Comparison of ENCODE assay signal across 7 mouse cellular contexts in genomic region chr1:180328794-180329665, GRCm38 (mm10). TPM values are rescaled to one million over a fixed set of nuclear protein-coding genes. Genes with fewer than 3 reads are reported as not detected.
DNase-seq lines count a peak whose midpoint lies in the region; ATAC-seq and TF ChIP-seq lines count a peak whose summit lies in the region.

No protein-coding gene starts in this region.

- TF ChIP-seq CTCF in forebrain, postnatal 0 days (IDR thresholded peaks at IDR 0.05; ENCODE audit: low read depth), result peak; percentile 52
- peak; percentile 60 for TF ChIP-seq CTCF in kidney, postnatal 0 days (IDR thresholded peaks at IDR 0.05; ENCODE audit: low read depth)

- DNase-seq in B cell, adult 2 months, result peak; percentile 31 to 35
- peak; percentile 77 for DNase-seq in ES-CJ7 (ENCODE audit: low read depth, low spot score)
- peak; percentile 16 for DNase-seq in forebrain, postnatal 0 days
- peak; percentile 91 for DNase-seq in kidney, postnatal 0 days (ENCODE audit: low spot score)
- DNase-seq in frontal cortex, postnatal 25 days (ENCODE audit: low spot score in 2 of 2), result no peak
- DNase-seq in left cerebral cortex, adult 18-20 months (ENCODE audit: low spot score in 2 of 2), result no peak

- no peaks in the 10 kb centered on the region for H3K9me3 ChIP-seq in forebrain, postnatal 0 days (ENCODE audit: low read length)
- no peaks in the 10 kb centered on the region for H3K9me3 ChIP-seq in kidney, postnatal 0 days (replicated peaks; ENCODE audit: low read length)
- H3K9me3 ChIP-seq in midbrain, embryonic 16.5 days (replicated peaks; ENCODE audit: control insufficient read depth, low read length, poor library complexity, severe bottlenecking), result no peaks in the 10 kb centered on the region

- 0 out of 2 replicates have a peak, but pooled peaks cover 4% of the 10 kb centered on the region for H3K4me1 ChIP-seq in forebrain, postnatal 0 days (ENCODE audit: insufficient read depth)
- H3K4me1 ChIP-seq in kidney, postnatal 0 days (replicated peaks; ENCODE audit: insufficient read depth, low read length), result peaks cover 26% of the 10 kb centered on the region
- peaks cover 28% of the 10 kb centered on the region for H3K4me1 ChIP-seq in midbrain, embryonic 16.5 days (ENCODE audit: control insufficient read depth, insufficient read depth, low read length)

- H3K27me3 ChIP-seq in forebrain, postnatal 0 days (ENCODE audit: insufficient read depth, low read length), result peaks cover 9% of the 10 kb centered on the region; the same call in 1 of the 2 replicates
- H3K27me3 ChIP-seq in kidney, postnatal 0 days (ENCODE audit: insufficient read depth, low read length), result no peaks in the 10 kb centered on the region
- peaks cover 14% of the 10 kb centered on the region for H3K27me3 ChIP-seq in midbrain, embryonic 16.5 days (ENCODE audit: control insufficient read depth, insufficient read depth, low read depth, low read length)

- no peak overlapping the region for H3K9ac ChIP-seq in forebrain, postnatal 0 days
- H3K9ac ChIP-seq in kidney, postnatal 0 days (ENCODE audit: low read depth, low read length), result peak overlapping the region; percentile 42; the same call in 1 of the 2 replicates
- H3K9ac ChIP-seq in midbrain, embryonic 16.5 days (ENCODE audit: low read depth, low read length), result no peak overlapping the region

- peak overlapping the region; percentile 6 for H3K4me2 ChIP-seq in forebrain, postnatal 0 days (ENCODE audit: low read depth)
- peak overlapping the region; percentile 92 for H3K4me2 ChIP-seq in kidney, postnatal 0 days (ENCODE audit: low read length)
- peak overlapping the region; percentile 17; the same call in 1 of the 2 replicates for H3K4me2 ChIP-seq in midbrain, embryonic 16.5 days (ENCODE audit: low read length)

- no peak overlapping the region for H3K4me3 ChIP-seq in forebrain, postnatal 0 days (ENCODE audit: low read depth, low read length)
- H3K4me3 ChIP-seq in kidney, postnatal 0 days (replicated peaks; ENCODE audit: low read depth, low read length), result peak overlapping the region; percentile 6; the same call in 1 of the 2 replicates
- H3K4me3 ChIP-seq in midbrain, embryonic 16.5 days (ENCODE audit: low read depth, low read length), result no peak overlapping the region

- H3K27ac ChIP-seq in forebrain, postnatal 0 days (ENCODE audit: low read depth, low read length), result no peak overlapping the region
- peak overlapping the region; percentile 80 for H3K27ac ChIP-seq in kidney, postnatal 0 days
- H3K27ac ChIP-seq in midbrain, embryonic 16.5 days (ENCODE audit: low read length), result no peak overlapping the region

- 19% methylated on average over 12 of the region's 12 CpGs for WGBS in forebrain, postnatal 0 days
- 15% methylated on average over 12 of the region's 12 CpGs for WGBS in kidney, postnatal 0 days
- 15% methylated on average over 12 of the region's 12 CpGs for WGBS in midbrain, embryonic 16.5 days

- ATAC-seq in forebrain, postnatal 0 days, result 0 out of 2 replicates have a peak, but pooled peaks have one; percentile 34
- no peak for ATAC-seq in kidney, postnatal 0 days (replicated peaks; ENCODE audit: low FRiP score, low read depth)
- no peak for ATAC-seq in midbrain, embryonic 16.5 days

- no peaks in the 10 kb centered on the region for H3K36me3 ChIP-seq in forebrain, postnatal 0 days (ENCODE audit: insufficient read depth)
- no peaks in the 10 kb centered on the region for H3K36me3 ChIP-seq in kidney, postnatal 0 days (ENCODE audit: insufficient read depth, low read length)
- no peaks in the 10 kb centered on the region for H3K36me3 ChIP-seq in midbrain, embryonic 16.5 days (ENCODE audit: control insufficient read depth, insufficient read depth, low read length)

RNA-seq across cellular contexts. Expression of gene Itpkb, which starts 1.3 kb away (rescaled TPM):
- 6.4 and 6.5 TPM in 2 replicates for total RNA-seq in forebrain, postnatal 0 days (2014; rRNA removed)
- 1.3 and 1.9 TPM in 2 replicates for polyA plus RNA-seq in forebrain, postnatal 0 days (2015; fragmentation: Nextera tagmentation; extraction: Ambion mirVana)
- 6.8 and 7.1 TPM in 2 replicates for polyA plus RNA-seq in kidney, postnatal 0 days (2015; fragmentation: Nextera tagmentation; extraction: Ambion mirVana)
- polyA plus RNA-seq in midbrain, embryonic 16.5 days (2015; fragmentation: Nextera tagmentation; extraction: Ambion mirVana), result 2.2 and 2.3 TPM in 2 replicates
- total RNA-seq in left cerebral cortex, adult 18-20 months (2021), result 10 to 100 TPM; 18.3 to 20.2 TPM

Comparison
In these comparisons a context has a peak if more than half of its experiments do, and no peak if none do; other contexts are left out.
1. DNase-seq: peak in B cell, adult 2 months (2 of 2), ES-CJ7 (single experiment), forebrain, postnatal 0 days (single experiment) and kidney, postnatal 0 days (single experiment); none in frontal cortex, postnatal 25 days (0 of 2) and left cerebral cortex, adult 18-20 months (0 of 2).
2. H3K4me2 ChIP-seq: peak in every context shown above with its lines; median percentile 92 in kidney, postnatal 0 days; 17 in midbrain, embryonic 16.5 days; 6 in forebrain, postnatal 0 days.